Mouse (Mus musculus) CD8-positive naive resting alpha-beta T cell, adult 2 months (primary cell): ENCODE results near the gene Madcam1.
"Not testable (repeated sequence)": the region's sequence is repeated elsewhere in the genome, so short reads cannot be mapped to it uniquely, and the experiment has no call there.

Experiments
- DNase-seq, 2 experiments: peaks; one replicate each; pipeline ENCODE4 v3.0.0; 2022; ENCODE audit warnings: low read depth in 2 of 2, low spot score in 2 of 2

The Madcam1 gene

DNA sequence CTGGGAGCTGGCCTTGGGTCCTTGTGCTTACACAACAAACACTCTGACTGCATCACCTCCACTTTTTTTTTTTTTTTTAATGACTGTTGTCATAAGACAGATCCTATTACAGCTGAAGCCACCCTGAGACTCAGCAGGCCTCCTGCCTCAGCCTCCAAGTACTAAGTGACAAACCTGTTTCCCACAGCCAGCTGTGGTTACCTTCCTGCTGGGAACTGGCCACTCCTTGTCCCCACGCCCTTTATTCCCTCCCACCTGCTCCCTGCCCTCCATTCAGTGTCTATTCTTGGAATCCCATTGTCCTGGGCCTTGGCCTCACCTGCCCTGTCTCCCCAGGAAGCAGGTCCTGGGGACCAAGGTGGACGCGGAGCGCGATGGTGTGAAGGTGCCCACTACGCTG lies 23.2 kb downstream of the Madcam1 start:
- DNase-seq = no peak

DNA sequence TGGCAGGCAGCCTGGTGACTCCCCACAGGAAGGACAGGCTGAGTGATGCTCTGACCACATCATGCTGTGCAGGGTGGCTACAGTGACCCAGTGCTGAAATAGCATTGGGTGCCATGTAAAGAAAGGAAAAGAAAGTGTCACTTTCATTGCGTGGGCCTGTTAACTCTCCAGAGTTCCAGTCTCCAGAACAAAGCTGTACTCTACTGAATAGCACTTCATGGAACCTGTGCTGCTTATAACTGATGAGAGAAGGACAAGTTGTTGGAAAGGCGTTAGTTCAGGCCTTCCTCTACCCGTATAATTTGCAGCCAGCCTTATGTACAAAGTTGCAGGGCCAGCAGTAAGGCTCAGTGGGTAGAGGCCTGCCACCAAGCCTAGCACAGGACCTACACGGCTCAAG lies 24.4 kb downstream of the Madcam1 start, which contains the start of gene Gzmm:
TSS of gene Gzmm (plus strand) at position 301 of the 400 bp plus-strand sequence.
- no peak for DNase-seq

DNA sequence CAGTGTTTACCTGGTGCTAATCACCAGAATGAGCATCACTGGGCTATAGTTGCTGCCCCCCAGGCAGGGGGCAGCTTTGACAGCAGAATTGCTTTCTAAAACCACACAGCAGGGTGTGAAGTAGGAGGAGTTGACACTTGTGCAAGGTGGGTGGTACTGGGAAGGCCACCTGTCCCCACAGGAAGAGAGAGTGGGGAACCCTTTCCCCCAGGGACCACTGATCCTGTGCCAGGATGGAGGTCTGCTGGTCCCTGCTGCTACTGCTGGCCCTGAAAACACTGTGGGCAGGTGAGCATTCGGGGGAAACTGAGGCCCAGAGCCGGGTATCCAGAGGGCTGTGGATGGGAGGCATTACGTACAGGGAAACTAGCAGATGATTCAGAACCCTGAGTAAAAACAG lies 24.8 kb downstream of the Madcam1 start:
- DNase-seq = no peak

DNA sequence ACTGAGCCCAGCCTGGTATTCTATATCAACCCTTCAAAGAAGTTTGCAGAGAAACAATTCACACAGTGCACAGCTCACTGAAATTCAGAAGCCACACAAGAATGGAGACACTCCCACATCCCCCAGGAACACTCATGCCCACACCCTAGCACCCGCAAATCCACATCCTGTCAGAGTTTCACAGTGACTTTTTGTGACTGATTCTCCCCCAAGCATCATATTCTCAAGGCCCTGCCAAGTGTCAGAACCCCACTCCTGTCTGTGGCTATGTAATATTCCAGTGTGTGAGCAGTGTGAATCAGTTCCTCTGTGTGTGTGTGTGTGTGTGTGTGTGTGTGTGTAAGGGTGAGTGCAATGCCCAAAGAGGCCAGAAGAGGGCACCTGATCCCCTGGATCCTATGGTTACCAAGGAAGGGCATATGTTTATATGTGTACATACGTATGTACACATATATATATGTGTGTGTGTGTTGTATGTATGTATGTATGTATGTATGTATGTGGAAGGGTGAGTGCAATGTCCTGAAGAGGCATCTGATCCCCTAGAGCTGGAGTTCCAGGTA lies 27.7 kb downstream of the Madcam1 start:
- DNase-seq = peak in 1 of 2 experiments; percentile 28

DNA sequence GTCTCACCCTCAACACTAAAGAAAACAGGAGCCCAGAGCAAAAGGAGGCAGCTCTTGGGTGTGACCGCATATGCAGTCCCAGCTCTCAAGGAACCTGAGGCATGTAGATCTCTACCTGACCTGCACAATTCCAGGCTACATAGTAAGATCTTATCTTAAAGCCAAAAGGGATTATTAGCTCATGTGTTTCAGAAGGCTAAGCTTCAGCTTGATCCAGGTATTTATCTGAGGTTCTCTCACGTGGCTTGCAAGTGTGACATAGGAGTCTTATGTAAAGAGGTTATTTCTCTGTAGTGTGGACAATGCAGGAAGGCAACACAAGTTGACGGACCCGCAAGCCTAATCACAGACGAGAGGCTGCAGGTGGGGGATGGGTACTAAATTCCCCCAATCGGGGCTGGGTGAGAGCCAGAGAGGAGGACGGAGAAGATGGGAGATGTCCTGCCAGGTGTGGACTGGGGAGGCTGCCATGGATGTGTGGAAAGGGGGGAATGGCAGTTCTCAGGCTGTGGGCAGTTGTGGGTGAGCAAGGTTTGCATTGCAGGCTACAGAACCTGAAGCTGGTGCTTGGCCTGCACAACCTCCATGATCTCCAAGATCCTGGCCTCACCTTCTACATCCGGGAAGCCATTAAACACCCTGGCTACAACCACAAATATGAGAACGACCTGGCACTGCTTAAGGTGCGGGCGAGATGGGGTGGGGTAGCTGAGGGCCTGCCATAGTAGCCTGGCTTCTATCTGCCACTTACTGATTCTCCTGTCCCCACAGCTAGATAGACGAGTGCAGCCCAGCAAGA lies 29.4 kb downstream of the Madcam1 start:
- DNase-seq = no peak

DNA sequence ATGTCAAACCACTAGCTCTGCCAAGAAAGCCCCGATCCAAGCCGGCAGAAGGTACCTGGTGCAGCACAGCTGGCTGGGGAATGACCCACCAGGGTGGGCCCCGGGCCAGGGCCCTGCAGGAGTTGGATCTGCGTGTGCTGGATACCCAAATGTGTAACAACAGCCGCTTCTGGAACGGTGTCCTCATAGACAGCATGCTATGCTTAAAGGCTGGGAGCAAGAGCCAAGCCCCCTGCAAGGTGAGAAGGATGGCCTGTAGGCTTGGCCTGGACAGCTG lies 30.0 kb downstream of the Madcam1 start:
- DNase-seq = no peak

DNA sequence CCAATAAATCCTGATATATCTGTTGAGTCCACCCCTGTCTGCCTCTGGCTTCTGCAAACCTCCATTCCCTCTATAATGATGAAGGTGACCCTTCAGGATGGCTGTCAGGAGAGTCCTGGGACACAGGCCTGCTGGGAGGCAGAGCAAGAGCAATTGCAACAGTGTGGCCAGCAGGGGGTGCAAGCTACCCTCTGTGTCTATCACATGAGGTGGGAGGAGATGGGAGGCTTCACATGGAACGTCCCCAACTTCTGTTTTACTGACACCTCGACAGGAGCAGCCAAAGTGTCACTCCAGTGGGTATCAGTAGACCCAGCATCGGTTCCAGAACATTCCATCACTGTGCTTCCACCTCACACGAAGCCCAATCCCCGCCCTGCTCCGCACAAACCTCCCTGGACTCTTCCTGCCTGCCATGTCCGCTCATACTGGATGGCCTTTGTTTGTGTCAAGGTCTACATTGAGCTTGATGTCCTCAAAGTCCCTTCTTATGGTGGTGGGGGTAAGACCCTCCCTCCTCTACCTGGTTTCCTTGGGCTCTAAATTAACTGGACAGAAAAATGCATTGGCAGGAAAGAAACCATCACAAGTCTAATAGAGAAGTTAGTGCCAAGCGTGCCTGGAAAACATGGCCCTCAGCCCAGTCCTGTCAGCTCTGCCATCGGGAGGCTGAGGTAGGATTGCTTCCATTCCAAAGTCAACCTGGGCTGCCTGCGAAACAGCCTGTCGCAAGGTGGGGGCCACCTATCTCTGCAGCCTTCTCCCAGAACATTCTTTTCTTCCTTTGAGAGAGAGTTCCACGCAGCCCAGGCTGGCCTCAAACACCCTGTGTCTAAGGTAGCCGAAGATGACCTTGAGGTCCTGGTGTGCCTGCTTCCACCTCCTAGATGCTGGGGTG lies 31.1 kb downstream of the Madcam1 start:
- DNase-seq = peak; percentile 57 to 74

DNA sequence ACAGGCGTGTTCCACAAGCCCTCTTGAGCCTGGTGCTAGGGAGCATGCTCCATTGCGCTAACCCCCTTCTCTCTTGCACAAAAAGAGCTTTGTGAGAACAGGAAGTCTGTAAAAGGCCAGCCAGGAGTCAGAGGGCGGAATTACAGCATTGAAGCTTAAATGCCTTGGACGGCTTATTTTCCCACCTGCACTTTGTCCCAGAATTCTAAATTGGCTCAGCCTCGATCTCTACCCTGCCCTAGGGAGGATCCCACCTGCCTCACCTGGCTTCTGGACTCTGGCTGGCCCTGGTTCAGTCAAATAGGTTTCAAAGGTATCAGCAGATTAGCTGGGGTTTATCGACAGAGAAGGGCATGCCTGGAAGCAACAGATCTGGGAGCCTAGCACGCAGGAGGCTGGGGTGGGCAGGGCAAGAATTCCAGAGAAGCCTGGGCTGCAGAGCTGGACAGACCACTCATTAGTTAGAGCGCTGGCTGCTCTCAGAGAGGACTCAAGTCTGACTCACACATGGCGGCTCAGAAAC lies 31.8 kb downstream of the Madcam1 start:
- no peak for DNase-seq

DNA sequence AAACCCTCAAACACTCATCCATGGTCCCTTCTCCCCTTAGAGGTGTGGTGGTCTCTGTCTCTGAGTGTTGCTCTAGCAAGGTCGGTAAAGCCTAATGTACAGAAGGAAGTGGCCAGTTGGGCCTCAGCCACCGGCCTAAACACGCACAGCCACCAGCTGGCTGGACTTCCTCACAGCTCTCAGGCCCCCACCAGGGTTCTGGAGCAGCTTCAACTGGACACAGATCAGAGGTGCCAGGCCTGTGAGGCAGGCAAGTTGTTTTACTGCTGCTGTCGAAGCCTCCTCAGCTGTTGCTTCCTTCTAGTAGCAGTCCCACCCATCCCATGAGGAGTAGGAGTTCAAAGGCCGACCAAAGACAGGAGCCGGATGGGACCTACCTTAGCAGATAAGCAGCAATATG lies 33.6 kb downstream of the Madcam1 start:
- no peak for DNase-seq

DNA sequence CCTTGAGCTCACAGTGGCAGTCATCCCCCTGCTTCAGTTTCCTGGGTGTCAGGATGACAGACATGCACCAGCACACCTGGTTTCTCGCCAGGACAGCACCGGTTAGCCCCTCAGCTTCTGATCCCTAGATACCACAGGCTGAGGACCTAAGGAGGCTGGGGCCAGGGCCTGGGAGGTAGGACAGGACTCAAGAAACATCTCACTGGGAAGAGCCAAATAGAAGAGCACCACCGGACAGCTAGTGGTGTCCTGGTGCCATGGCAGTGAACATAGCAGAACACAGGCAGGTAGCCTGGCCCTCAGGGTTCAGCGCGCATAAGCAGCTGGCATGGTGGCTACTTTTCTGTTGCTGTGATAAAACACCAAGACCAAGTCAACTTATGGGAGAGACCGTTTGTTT lies 34.1 kb downstream of the Madcam1 start:
- DNase-seq = no peak

DNA sequence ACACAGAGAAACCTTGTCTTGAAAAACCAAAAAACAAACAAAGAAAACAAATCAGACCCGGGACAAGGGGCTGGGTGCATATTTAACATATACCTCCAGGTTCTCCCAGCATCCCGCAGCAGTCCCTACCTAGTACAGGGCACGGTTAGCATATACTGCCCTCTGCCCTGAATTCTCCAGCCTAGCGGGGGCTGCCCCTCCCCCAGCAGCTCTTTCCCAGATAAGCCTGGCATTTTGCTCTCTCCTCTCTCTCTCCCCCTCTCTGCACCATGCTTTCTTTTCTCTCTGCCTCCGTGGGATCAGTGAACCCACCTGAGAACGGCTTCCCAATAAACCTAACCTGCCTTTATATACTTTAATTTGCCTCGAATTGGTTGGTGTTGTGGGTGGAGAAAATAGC lies 36.3 kb downstream of the Madcam1 start:
- no peak for DNase-seq

DNA sequence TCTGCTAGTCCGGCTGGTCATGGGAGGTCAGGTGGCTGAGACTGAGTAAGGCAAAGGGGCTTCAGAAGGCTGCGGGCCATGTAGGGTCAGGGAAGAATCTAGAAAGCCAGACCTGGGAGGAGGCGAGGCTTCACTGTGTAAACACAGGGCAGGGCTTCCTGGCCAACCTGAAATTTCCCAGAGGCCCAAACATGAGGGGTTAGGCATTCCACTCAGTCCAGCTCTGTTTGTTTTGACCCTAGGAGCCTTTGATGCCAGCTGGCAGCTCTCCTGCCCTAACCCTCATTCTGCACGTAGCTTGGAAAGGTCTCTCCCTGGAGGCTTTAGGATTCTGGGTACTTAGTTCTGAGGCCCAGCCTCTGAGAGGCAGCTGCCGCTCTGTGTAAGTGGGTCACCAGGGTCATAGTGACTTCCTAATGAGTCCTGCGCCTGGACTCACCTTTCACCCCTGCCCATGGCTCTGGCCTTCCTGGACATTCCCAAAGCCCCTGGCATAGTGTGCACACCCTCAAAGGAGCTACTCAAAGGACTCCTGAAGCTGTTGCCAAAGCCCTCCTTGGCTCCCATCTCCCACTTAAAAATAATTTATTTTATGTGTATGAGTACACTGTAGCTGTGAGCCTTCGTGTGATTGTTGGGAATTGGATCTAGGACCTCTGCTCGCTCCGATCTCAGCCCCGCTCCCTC lies 37.2 kb downstream of the Madcam1 start:
- DNase-seq = no peak

DNA sequence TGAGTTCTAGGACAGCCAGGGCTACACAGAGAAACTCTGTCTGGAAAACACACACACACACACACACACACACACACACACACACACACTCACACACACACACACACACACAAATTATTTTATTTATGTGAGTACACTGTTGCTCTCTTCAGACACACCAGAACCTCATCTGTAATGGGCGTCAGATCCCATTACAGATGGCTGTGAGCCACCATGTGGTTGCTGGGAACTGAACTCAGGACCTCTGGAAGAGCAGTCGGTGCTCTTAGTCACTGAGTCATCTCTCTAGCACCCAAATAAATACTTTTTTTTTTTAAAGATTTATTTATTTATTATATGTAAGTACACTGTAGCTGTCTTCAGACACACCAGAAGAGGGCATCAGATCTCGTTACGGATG lies 38.6 kb downstream of the Madcam1 start:
- DNase-seq = not testable (repeated sequence)

DNA sequence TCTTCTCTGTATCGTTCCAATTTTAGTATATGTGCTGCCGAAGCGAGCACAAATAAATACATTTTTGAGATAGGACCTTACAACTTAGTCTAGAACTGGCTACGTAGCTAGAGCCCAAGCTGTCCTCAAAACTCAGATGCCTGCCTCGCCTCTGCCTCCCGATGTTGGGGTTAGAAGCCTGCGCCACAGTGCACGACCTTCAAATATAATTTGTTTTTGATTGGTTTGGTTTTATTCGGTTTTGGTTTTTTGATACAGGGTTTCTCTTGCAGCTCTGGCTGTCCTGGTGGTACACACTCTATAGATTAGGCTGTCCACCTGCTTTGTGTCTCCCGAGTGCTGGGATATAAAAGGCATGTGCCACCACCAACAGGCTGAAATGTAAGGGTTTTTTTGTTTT lies 39.2 kb downstream of the Madcam1 start:
- no peak for DNase-seq

DNA sequence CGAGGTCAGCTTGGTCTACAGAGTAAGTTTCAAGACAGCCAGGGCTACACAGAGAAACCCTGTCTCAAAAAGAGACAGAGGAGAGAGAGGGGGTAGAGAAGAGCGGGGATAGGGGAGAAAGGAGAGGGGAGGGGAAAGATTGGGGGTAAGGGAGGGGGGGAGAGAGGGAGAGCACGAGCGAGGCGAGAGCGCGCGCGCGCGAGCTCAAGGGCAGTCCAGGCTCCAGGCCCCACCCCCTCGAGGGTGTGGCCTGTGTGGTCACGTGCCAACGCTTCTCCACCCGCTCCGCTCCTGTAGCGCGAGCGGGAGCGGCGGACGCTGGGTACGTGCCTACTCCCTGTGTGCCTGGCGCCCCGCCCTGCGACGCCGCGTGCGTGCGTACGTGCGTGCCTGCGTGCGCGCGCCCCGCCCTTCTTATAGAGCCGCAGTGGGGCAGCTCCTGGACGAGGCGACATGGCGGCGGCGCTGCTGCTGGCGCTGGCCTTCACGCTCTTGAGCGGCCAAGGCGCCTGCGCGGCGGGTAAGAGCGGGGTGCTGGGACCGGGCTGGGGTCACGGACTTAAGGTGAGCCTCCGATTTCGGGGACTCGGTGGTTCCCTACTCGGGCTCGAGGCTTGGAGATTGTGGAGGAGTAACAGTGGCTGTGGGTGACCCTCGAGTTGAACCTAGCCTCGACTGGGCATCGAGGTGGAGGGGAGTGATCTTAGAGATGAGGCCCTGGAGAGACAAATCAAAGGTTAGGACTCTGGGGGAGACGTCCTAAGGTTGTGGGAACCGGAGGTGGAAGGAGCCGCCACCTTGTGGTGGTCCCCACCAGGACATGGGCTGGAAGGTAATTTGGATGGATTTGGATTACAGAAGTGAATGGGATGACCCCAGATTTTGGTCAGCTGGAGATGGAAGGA lies 40.0 kb downstream of the Madcam1 start, which contains the start of gene Bsg:
TSS of gene Bsg (plus strand) at position 427 of the 905 bp plus-strand sequence.
- DNase-seq = peak; percentile 95 to 97

DNA sequence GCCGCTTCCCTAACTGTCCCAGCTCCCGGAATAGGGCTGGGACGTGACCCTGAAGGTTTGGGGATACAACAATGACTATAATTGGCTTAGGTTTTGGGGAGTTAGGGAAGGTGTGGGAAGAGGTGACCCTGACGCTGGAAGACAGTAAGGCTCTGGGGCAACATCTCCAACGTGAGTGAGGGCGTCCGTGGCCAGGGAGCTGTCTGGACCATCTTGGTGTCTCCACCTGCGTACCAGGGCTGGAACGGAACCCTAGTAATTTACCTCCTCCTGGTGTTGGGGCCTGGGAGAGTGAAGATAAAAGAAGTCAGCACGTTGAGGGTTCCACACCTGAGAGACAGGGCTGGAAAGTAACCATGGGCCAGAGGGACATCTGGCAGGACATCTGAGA lies 40.6 kb downstream of the Madcam1 start:
- no peak for DNase-seq

DNA sequence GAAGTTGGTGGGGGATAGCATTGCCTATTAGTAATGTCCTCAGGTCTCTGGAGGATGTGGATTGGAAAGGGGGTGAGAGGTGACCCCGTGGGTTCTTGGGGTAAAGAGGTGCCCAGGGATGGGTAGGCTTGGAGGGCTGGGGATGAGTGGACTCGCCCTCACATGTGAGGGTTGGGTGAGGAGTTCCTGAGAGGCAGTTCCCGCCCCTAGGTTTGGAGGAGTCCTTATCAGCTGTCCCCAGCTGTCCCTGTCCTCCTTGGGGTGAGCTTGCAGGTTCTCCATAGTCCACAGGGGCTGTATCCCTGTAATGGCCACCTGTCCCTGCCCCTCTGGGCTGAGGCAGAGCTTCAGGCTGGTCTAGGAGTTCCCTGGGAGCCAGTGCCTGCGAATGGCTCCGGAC lies 41.6 kb downstream of the Madcam1 start:
- DNase-seq = no peak

DNA sequence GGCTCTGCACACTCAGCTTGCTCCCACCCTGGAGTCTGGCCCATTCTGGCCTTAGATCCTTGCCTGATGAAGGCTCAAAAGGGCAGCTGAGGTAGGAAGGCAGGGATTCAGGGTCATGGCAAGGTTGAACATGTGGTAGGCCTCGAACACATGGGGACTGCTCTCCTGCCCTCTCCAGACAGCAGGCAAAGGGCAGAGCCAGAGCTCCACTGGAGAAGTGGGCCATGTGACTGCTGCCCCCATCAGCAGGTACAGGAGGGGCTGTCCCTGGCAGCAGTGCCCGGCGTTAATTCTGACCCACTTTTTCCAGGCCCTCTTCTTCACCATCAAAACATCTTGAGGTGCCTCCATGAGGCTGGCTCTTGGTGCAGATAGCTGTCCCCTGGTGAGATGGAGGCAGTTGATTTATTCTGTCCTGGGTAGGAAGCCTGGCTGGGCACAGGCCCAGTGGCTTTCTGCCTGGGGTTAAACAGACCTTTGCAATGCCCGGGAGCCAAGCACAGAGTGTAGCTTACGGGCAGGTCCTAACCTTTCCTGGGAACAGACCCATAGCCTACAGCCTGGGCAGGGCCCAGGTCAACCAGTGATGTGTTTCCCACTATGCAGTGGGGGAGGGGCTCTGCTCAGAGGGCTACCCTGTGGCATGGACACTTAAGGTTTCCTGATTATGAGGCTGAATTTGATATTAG lies 42.2 kb downstream of the Madcam1 start:
- DNase-seq = no peak

DNA sequence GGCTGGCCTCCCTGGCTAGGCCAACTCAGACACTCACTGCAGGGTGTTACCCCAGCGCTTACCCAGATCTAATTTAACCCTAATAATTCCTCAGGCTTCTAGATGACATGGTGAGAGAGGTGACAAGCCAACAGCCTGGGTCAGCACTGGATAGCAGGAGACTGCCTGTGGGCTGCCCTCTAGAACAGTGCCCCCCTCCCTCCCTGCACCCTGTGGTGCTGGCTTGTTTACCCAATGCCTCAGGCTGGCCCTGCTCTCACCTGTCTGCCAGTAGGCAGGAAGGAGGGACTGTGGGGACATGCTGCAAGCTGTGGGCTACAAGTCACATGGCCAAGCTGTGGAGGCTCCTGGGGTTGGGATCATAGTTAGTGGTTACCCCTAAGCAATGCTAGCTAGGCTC lies 42.8 kb downstream of the Madcam1 start:
- DNase-seq = no peak

DNA sequence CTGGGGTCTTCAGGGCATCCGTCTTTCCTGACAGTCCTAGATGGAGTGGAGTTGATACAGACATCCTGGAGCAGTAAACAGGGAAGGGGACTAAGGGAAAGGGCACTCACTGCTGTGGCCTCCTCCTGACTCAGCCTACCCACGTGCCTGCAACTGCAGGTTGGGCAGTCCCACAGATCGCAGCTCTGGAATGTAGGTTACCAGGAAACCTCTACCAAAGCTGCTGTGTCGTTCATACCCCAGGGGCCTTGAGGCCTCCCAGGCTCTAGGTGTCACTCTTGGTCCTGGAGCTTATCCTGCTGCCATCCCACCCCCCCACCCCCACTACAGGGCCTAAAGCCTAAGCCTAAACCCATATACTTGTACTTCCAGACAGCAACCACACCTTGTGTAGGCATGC lies 43.4 kb downstream of the Madcam1 start:
- DNase-seq = no peak
